Mouse (Mus musculus): ENCODE data around the gene Ear10.
"Not testable (repeated sequence)": the region's sequence is repeated elsewhere in the genome, so short reads cannot be mapped to it uniquely, and the experiment has no call there.

- TF ChIP-seq POLR2A (IDR thresholded peaks at IDR 0.05; ENCODE audit: low read depth, low read length); CTCF (IDR thresholded peaks at IDR 0.05; ENCODE audit: borderline replicate concordance, insufficient read depth, low read length): not testable (repeated sequence)
Observed at GRCm38 (mm10) chr14:43879966-43880545, 43.3 kb downstream of the Ear10 start.
